Mouse (Mus musculus): ENCODE measurements around the gene Rint1.

GRCm38 (mm10) chr5:23858001-23858400, 70.5 kb downstream of the Rint1 start:
- TF ChIP-seq CTCF (IDR thresholded peaks at IDR 0.05; ENCODE audit: low read depth) (no peak), EP300 (optimal IDR thresholded peaks at IDR 0.05) (no peak)

All from stomach, postnatal 0 days (tissue).